Mouse (Mus musculus) thymus, adult 2 months (tissue): ENCODE measurements around the gene Grip1. TPM values are rescaled to one million over a fixed set of nuclear protein-coding genes. Genes with fewer than 3 reads are reported as not detected.

Experiments
- DNase-seq: peaks from one replicate; pipeline ENCODE4 v3.0.0; 2021
- H3K27ac ChIP-seq: fragments of 200-500 bp; 2 replicates; pipeline ENCODE4 v1.5.1; 2012; ENCODE audit warnings: low read length, control low read depth; ENCODE audit not compliant: control insufficient read depth, insufficient read depth
- H3K27me3 ChIP-seq: fragments of 200-500 bp; 2 replicates; pipeline ENCODE4 v1.6.1; 2012; ENCODE audit warnings: mild to moderate bottlenecking, low read length, moderate library complexity, mixed read lengths; ENCODE audit not compliant: control insufficient read depth, insufficient read depth
- H3K36me3 ChIP-seq: fragments of 200-500 bp; 2 replicates; pipeline ENCODE4 v1.6.1; 2012; ENCODE audit warnings: mild to moderate bottlenecking, low read length, moderate library complexity; ENCODE audit not compliant: control insufficient read depth, insufficient read depth
- H3K4me1 ChIP-seq: fragments of 200-500 bp; replicated peaks from 2 replicates; pipeline ENCODE4 v1.6.1; 2012; ENCODE audit warnings: low read length; ENCODE audit not compliant: control insufficient read depth, insufficient read depth
- H3K4me3 ChIP-seq: fragments of 200-500 bp; 2 replicates; pipeline ENCODE4 v1.5.1; 2012; ENCODE audit warnings: mild to moderate bottlenecking, low read length, control low read depth, moderate library complexity; ENCODE audit not compliant: control insufficient read depth, insufficient read depth
- CTCF ChIP-seq: fragments of 200-500 bp; IDR thresholded peaks from 2 replicates; pipeline ENCODE4 v1.5.1; 2012; ENCODE audit warnings: mild to moderate bottlenecking, control low read depth, low read length, moderate library complexity, borderline replicate concordance; ENCODE audit not compliant: control insufficient read depth, poor library complexity, insufficient read depth; ENCODE audit errors: extremely low read depth
- POLR2A ChIP-seq: fragments of 200-500 bp; IDR thresholded peaks from 2 replicates; pipeline ENCODE4 v1.6.1; 2012; ENCODE audit warnings: mild to moderate bottlenecking, low read length, control low read depth, moderate library complexity; ENCODE audit not compliant: control insufficient read depth, poor library complexity, insufficient read depth; ENCODE audit errors: extremely low read depth
- WGBS: fragments of 180-500 bp; shearing (Covaris S2); methylation state at CpG from one replicate; pipeline ENCODE4 v1.1.7; 2018; 5-methylcytosine and 5-hydroxymethylcytosine counted together
- polyA plus RNA-seq: library from polyadenylated mRNA; depleted of rRNA; stranded (reverse); fragments of >200 nt; gene quantifications from 2 replicates; pipeline ENCODE4 v1.2.3, GENCODE M21; 2012

Grip1 gene
- polyA plus RNA-seq, 1 experiment: 0.47 TPM

GRCm38 (mm10) chr10:119477661-119478060, 24.0 kb downstream of the Grip1 start:
- TF ChIP-seq CTCF: no peak
- TF ChIP-seq POLR2A: no peak
- DNase-seq: no peak
- 94% methylated on average over 8 of the region's 8 CpGs for WGBS
- no peak overlapping the region for H3K4me3 ChIP-seq
- H3K27ac ChIP-seq: no peak overlapping the region
- H3K27me3 ChIP-seq: no peaks in the 10 kb centered on the region
- no peaks in the 10 kb centered on the region for H3K36me3 ChIP-seq
- no peaks in the 10 kb centered on the region for H3K4me1 ChIP-seq

- Histone ChIP-seq H3K27me3 (no peaks in the 10 kb centered on the region), H3K27ac (no peak overlapping the region), H3K4me3 (no peak overlapping the region), H3K36me3 (no peaks in the 10 kb centered on the region), H3K4me1 (no peaks in the 10 kb centered on the region)
- DNase-seq: no peak
- 90% methylated on average over 17 of the region's 17 CpGs for WGBS
- TF ChIP-seq CTCF (no peak), POLR2A (no peak)
These were observed 29.6 kb downstream of the Grip1 start for GRCm38 (mm10) chr10:119483068-119483705.

GRCm38 (mm10) chr10:119483766-119484165, 30.1 kb downstream of the Grip1 start:
- H3K4me3 ChIP-seq: no peak overlapping the region
- no peaks in the 10 kb centered on the region for H3K36me3 ChIP-seq
- no peaks in the 10 kb centered on the region for H3K27me3 ChIP-seq
- no peak for DNase-seq
- TF ChIP-seq CTCF (no peak), POLR2A (no peak)
- H3K27ac ChIP-seq: no peak overlapping the region
- WGBS: 51% methylated on average over 6 of the region's 6 CpGs
- H3K4me1 ChIP-seq: no peaks in the 10 kb centered on the region

GRCm38 (mm10) chr10:119486936-119487335, 33.3 kb downstream of the Grip1 start:
- WGBS: 54% methylated on average over 7 of the region's 7 CpGs
- Histone ChIP-seq H3K27me3 (no peaks in the 10 kb centered on the region), H3K27ac (no peak overlapping the region), H3K4me1 (no peaks in the 10 kb centered on the region), H3K4me3 (no peak overlapping the region), H3K36me3 (no peaks in the 10 kb centered on the region)
- no peak for TF ChIP-seq POLR2A
- no peak for DNase-seq

GRCm38 (mm10) chr10:119490831-119491230, 37.2 kb downstream of the Grip1 start:
- TF ChIP-seq CTCF (no peak), POLR2A (no peak)
- H3K4me3 ChIP-seq: no peak overlapping the region
- no peak for DNase-seq
- 93% methylated on average over 18 of the region's 18 CpGs for WGBS
- no peaks in the 10 kb centered on the region for H3K4me1 ChIP-seq
- H3K27me3 ChIP-seq: no peaks in the 10 kb centered on the region
- no peaks in the 10 kb centered on the region for H3K36me3 ChIP-seq
- no peak overlapping the region for H3K27ac ChIP-seq

- no peak for DNase-seq
- no peaks in the 10 kb centered on the region for H3K4me1 ChIP-seq
- no peaks in the 10 kb centered on the region for H3K27me3 ChIP-seq
- H3K36me3 ChIP-seq: no peaks in the 10 kb centered on the region
- 90% methylated on average over 8 of the region's 8 CpGs for WGBS
- no peak overlapping the region for H3K4me3 ChIP-seq
- TF ChIP-seq CTCF (no peak), POLR2A (no peak)
- H3K27ac ChIP-seq: no peak overlapping the region
These were observed 41.7 kb downstream of the Grip1 start for GRCm38 (mm10) chr10:119495317-119495716.

- Histone ChIP-seq H3K36me3 (no peaks in the 10 kb centered on the region), H3K27ac (no peak overlapping the region), H3K27me3 (no peaks in the 10 kb centered on the region), H3K4me1 (no peaks in the 10 kb centered on the region), H3K4me3 (no peak overlapping the region)
- TF ChIP-seq CTCF (no peak), POLR2A (no peak)
- DNase-seq: no peak
- WGBS: 89% methylated on average over 5 of the region's 5 CpGs
These were observed 42.6 kb downstream of the Grip1 start for GRCm38 (mm10) chr10:119496221-119496620.
